Mouse (Mus musculus) brain, embryonic 14.5 days (tissue): ENCODE measurements at regions not wholly inside any gene's neighbourhood (a gene's known extent, or its start where the extent isn't known, plus 50 kb on each side); places are given as distances from the start of the nearest gene placed in this dataset.

ENCODE experiments used
- CTCF ChIP-seq: fragments of 200-500 bp; IDR thresholded peaks from 2 replicates; pipeline ENCODE4 v1.5.1; 2012; ENCODE audit warnings: inconsistent platforms, mild to moderate bottlenecking, moderate library complexity, borderline replicate concordance; ENCODE audit not compliant: insufficient read depth, insufficient read length; ENCODE audit errors: extremely low read depth
- POLR2A ChIP-seq: fragments of 200-500 bp; IDR thresholded peaks from 2 replicates; pipeline ENCODE4 v1.6.1; 2012; ENCODE audit warnings: mild to moderate bottlenecking, inconsistent platforms, borderline replicate concordance; ENCODE audit not compliant: poor library complexity, insufficient read depth, insufficient read length, severe bottlenecking; ENCODE audit errors: extremely low read depth

DNA sequence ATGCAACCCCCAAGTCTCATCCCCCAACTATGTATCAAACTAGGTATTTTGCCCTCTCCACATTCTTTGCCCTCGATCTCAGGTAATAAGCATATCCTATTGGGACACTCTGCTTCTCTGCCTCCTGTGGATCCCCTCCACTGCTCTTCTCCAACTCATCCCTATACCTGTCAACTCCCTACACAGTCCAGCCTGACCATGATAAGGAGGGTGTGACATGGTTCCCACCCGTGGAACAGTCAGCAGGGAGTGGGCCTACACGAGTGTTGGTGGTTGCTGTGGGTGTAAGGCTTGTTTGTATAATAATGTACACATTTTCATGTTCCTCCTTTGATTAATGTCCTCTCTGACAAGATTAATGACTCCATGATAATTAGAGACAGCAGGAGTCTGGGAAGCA is 1199.0 kb downstream of the 9330182O14Rik start:
- no peak for TF ChIP-seq CTCF
- TF ChIP-seq POLR2A, result no peak
